Mouse (Mus musculus) neural tube, embryonic 12.5 days (tissue): ENCODE measurements around the gene Nipsnap3a. TPM values are rescaled to one million over a fixed set of nuclear protein-coding genes. Genes with fewer than 3 reads are reported as not detected.

ENCODE experiments used
- ATAC-seq: fragments of 200-750 bp; cut with Nextera tagmentation; 2 replicates; pipeline ENCODE4 v1.8.0; 2017; ENCODE audit warnings: low read depth, mild to moderate bottlenecking, moderate TSS enrichment, moderate library complexity; ENCODE audit not compliant: low FRiP score
- H3K27ac ChIP-seq: fragments of 300-500 bp; sonication (generic); 2 replicates; pipeline ENCODE4 v1.5.1; 2016
- H3K27me3 ChIP-seq: fragments of 300-500 bp; sonication (generic); replicated peaks from 2 replicates; pipeline ENCODE4 v1.6.1; 2016; ENCODE audit warnings: mild to moderate bottlenecking
- H3K36me3 ChIP-seq: fragments of 300-500 bp; sonication (generic); 2 replicates; pipeline ENCODE4 v1.6.1; 2016; ENCODE audit warnings: mild to moderate bottlenecking
- H3K4me1 ChIP-seq: fragments of 300-500 bp; sonication (generic); 2 replicates; pipeline ENCODE4 v1.6.1; 2016
- H3K4me2 ChIP-seq: fragments of 300-500 bp; sonication (generic); replicated peaks from 2 replicates; pipeline ENCODE4 v1.6.1; 2016; ENCODE audit warnings: mild to moderate bottlenecking
- H3K4me3 ChIP-seq: fragments of 300-500 bp; sonication (generic); 2 replicates; pipeline ENCODE4 v1.5.1; 2016
- H3K9ac ChIP-seq: fragments of 300-500 bp; sonication (generic); 2 replicates; pipeline ENCODE4 v1.6.1; 2016; ENCODE audit warnings: mild to moderate bottlenecking
- H3K9me3 ChIP-seq: fragments of 300-500 bp; sonication (generic); 2 replicates; pipeline ENCODE4 v1.6.1; 2016; ENCODE audit warnings: mild to moderate bottlenecking
- WGBS: fragments of 180-500 bp; shearing (Covaris S2); methylation state at CpG from one replicate; pipeline ENCODE4 v1.1.7; 2016; 5-methylcytosine and 5-hydroxymethylcytosine counted together
- polyA plus RNA-seq: library from polyadenylated mRNA; unstranded; fragments of >200 nt; fragmentation: Nextera tagmentation; extraction: Ambion mirVana; gene quantifications from 2 replicates; pipeline ENCODE4 v1.2.1, GENCODE M21; 2016

The Nipsnap3a gene
- polyA plus RNA-seq = not detected in 2 replicates

DNA sequence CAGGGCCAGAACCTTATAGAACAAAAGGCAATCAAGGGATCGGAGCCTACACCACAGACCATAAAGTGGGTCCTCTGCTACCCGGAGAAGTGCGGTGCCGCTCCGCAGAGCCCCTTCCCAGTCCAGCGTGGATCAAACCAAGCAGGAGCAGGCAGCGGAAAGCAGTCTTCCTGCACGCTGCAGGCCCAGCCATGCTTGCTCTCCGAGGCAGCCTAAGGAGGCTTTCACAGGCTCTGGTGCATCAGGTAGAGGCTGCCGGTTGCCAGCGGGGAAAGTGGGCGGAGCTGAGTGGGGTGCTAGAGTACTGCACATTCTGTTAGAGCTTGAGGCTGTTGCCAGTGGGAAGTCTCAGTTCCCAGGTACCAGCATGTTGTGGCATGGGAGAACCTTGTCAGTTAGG is at the start of gene Nipsnap3a:
Gene Nipsnap3a, plus strand, starts transcription at position 25 of the 400 bp plus-strand sequence.
- H3K27me3 ChIP-seq = no peaks in the 10 kb centered on the region
- peaks cover 6% of the 10 kb centered on the region; the same call in 1 of the 2 replicates for H3K4me1 ChIP-seq
- H3K9me3 ChIP-seq = no peaks in the 10 kb centered on the region
- 35% methylated on average over 12 of the region's 12 CpGs for WGBS
- no peak within 1 kb of the TSS for H3K9ac ChIP-seq
- H3K36me3 ChIP-seq = no peaks in the 10 kb centered on the region
- peak; percentile 58 for ATAC-seq
- no peak within 1 kb of the TSS for H3K4me3 ChIP-seq
- peak within 1 kb of the TSS; percentile 48 for H3K4me2 ChIP-seq
- no peak within 1 kb of the TSS for H3K27ac ChIP-seq

DNA sequence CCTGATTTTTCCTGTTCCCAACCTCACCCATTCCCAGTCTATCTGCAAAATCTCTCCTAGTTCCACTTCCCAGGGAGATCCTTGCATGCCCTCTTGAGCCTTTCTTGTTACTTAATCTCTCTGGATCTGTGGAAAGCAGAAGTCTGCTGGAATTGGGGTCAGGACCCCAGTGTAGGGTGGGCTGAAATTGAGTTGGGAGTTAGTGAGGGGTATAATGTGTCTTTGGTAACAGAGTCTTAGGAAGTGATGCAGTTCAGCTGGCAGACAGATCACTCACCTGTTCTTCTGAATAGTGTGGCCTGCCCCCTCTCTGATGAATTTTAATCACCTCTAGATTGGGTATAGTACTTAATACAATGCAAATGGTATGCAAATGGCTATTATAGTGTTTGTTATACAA is 42.4 kb upstream of the Nipsnap3a start:
- no peak for ATAC-seq
- H3K9me3 ChIP-seq = no peaks in the 10 kb centered on the region
- no peaks in the 10 kb centered on the region for H3K4me1 ChIP-seq
- no peak overlapping the region for H3K4me2 ChIP-seq
- no peak overlapping the region for H3K9ac ChIP-seq
- H3K27ac ChIP-seq = no peak overlapping the region
- H3K36me3 ChIP-seq = no peaks in the 10 kb centered on the region
- H3K27me3 ChIP-seq = no peaks in the 10 kb centered on the region
- no peak overlapping the region for H3K4me3 ChIP-seq

DNA sequence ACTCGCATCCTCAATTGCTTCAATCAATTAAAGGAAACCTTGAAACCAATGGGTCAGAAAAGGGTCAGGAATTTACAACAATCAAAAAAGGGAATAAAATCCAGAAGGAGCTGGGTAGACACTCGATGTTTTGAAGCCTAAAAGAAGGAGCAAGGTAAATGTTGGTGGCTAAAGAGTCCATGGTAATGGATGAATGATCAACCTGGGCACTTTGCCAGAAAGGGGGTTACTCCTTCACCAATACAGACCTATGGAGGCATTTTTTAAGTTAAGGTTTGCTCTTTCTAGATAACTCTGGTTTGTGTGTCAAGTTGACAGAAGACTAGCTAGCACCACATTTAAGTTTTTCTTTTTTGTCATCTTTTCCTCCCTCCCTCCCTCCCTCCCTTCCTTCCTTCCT is 40.1 kb upstream of the Nipsnap3a start:
- H3K4me3 ChIP-seq = no peak overlapping the region
- no peak overlapping the region for H3K4me2 ChIP-seq
- WGBS = 78% methylated on average over 2 of the region's 2 CpGs
- no peaks in the 10 kb centered on the region for H3K9me3 ChIP-seq
- H3K4me1 ChIP-seq = no peaks in the 10 kb centered on the region
- H3K27me3 ChIP-seq = no peaks in the 10 kb centered on the region
- H3K36me3 ChIP-seq = no peaks in the 10 kb centered on the region
- ATAC-seq = no peak
- H3K9ac ChIP-seq = no peak overlapping the region
- no peak overlapping the region for H3K27ac ChIP-seq

DNA sequence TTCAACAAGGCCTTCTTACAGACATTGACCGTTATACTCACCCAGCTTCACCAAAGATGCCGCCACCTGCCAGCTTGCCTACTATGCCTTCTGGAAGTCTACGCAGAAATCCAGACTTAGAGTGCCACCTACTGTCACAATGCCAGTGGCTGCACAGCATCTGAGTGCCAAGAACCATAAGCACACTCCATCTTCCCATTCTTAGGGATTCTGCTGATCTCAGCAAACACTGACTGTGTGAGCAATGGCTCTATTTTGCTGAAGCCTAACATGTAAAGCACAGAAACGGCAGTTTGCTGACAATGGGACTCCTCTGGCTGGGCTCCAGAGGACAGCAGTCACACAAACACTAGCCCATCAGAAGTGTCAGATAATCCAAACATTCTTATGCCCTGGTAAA is 30.4 kb upstream of the Nipsnap3a start:
- H3K9ac ChIP-seq = no peak overlapping the region
- no peak overlapping the region for H3K4me3 ChIP-seq
- no peaks in the 10 kb centered on the region for H3K9me3 ChIP-seq
- H3K4me2 ChIP-seq = no peak overlapping the region
- no peaks in the 10 kb centered on the region for H3K36me3 ChIP-seq
- no peaks in the 10 kb centered on the region for H3K4me1 ChIP-seq
- no peaks in the 10 kb centered on the region for H3K27me3 ChIP-seq
- H3K27ac ChIP-seq = no peak overlapping the region
- ATAC-seq = peak; percentile 25; the same call in 1 of the 2 replicates
- 44% methylated on average over 4 of the region's 4 CpGs for WGBS

DNA sequence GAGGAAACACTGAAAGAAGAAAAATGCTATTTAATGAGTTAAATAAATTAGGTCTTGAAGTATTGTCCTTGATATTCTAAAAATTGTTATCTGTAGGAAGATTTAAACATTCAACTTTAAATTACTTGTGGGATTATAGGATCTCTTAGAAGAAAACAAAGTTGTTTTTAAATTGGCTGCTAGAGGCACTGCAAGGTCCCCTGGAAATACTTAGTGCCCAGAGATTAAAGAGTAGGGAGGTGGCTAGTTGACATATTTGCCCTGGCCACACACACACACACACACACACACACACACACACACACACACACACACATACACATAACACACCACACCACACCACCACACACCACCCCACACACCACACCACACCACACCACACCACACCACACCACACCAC is 24.8 kb upstream of the Nipsnap3a start, which contains the start of gene Olfr270:
Gene Olfr270, plus strand, starts transcription at position 301 of the 400 bp plus-strand sequence.
- no peak within 1 kb of the TSS for H3K4me3 ChIP-seq
- ATAC-seq = no peak
- no peak within 1 kb of the TSS for H3K27ac ChIP-seq
- H3K27me3 ChIP-seq = no peaks in the 10 kb centered on the region
- no peaks in the 10 kb centered on the region for H3K36me3 ChIP-seq
- H3K9me3 ChIP-seq = no peaks in the 10 kb centered on the region
- no peak within 1 kb of the TSS for H3K9ac ChIP-seq
- H3K4me2 ChIP-seq = no peak within 1 kb of the TSS
- no peaks in the 10 kb centered on the region for H3K4me1 ChIP-seq

DNA sequence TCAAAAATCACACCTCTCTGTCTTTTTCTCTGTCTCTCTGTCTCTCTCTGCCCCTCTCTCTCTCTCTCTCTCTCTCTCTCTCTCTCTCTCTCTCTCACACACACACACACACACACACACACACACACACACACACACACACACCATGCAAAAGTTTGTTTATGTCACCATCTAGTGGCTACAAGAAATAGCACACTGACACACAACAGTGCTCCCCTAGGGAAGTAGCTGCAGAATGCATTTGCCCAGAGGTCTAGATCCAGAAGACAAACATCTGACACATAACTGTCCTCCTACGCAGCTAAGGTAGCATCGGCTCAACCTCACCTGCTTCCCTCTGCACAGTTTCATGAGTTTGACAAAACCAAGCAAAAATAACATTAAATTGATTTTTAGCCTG is 3.9 kb upstream of the Nipsnap3a start:
- Histone ChIP-seq H3K4me1 (peaks cover 6% of the 10 kb centered on the region; the same call in 1 of the 2 replicates), H3K4me3 (no peak overlapping the region), H3K27ac (no peak overlapping the region), H3K4me2 (no peak overlapping the region), H3K9ac (no peak overlapping the region), H3K9me3 (no peaks in the 10 kb centered on the region), H3K27me3 (no peaks in the 10 kb centered on the region), H3K36me3 (no peaks in the 10 kb centered on the region)
- 79% methylated on average over 2 of the region's 2 CpGs for WGBS
- no peak for ATAC-seq

DNA sequence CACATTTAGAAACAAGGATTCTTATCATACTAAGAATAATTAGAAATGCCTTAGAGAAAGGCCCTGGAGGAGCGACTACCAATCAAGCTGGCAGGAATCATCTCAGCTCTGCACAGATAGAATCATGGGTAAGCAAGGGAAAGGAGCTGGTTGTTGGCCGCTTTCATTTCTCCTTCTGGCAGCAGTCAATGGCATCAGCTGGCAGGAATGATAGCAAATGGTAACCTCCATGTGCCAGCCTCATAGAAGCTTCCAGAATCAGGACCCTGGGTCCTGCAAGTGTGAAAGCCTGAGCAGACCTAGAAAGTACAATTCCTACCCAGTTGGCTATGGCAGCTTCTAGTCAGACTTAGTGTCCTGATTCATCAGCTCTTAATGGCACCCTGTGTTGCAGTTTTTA is 2.8 kb upstream of the Nipsnap3a start:
- Histone ChIP-seq H3K27ac (no peak overlapping the region), H3K36me3 (no peaks in the 10 kb centered on the region), H3K27me3 (no peaks in the 10 kb centered on the region), H3K4me3 (no peak overlapping the region), H3K9me3 (no peaks in the 10 kb centered on the region), H3K4me2 (no peak overlapping the region), H3K4me1 (peaks cover 6% of the 10 kb centered on the region; the same call in 1 of the 2 replicates), H3K9ac (no peak overlapping the region)
- 85% methylated on average over 2 of the region's 2 CpGs for WGBS
- no peak for ATAC-seq

DNA sequence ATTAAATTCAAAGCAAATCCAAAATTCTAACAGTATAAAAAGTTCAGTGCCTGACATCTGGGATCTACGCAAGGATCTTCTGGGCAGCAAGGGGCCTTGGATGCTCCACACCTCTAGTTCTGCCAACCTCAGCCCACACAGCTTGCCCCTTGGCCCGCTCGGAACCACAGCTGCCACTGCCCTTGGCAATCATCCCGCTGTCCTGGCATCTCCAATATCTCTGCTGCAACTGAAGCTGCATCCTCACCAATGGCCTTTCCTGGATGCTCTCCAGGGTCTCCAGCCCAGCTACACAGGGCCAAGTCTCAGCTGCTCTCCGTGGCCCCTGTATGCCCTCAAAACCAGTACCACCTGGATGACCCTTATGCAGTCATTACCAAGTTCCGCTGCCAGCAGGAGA is 10.4 kb downstream of the Nipsnap3a start:
- ATAC-seq = no peak
- Histone ChIP-seq H3K4me3 (no peak overlapping the region), H3K9ac (no peak overlapping the region), H3K4me1 (no peaks in the 10 kb centered on the region), H3K27me3 (no peaks in the 10 kb centered on the region), H3K4me2 (no peak overlapping the region), H3K36me3 (no peaks in the 10 kb centered on the region), H3K27ac (no peak overlapping the region), H3K9me3 (no peaks in the 10 kb centered on the region)
- 96% methylated on average over 6 of the region's 6 CpGs for WGBS

DNA sequence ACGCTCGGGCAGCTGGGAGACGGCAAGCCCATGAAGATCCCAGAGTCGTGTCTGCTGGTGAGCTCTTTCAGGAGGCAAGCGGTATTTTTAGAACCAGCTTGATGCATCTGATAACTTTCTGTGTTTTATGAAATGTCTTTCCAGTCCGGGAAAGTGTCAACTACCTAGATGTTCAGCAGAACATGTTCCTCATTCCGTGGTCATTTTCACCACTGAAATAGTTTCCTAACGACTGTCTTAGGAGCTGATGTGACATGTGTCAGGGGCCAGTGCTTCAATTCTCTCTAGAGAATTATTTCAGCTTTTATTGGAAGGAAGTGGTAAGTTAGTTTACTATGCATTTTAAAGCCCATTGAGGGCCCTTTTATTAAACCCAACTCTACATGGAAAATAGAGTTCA is 11.1 kb downstream of the Nipsnap3a start:
- Histone ChIP-seq H3K9me3 (no peaks in the 10 kb centered on the region), H3K36me3 (no peaks in the 10 kb centered on the region), H3K27me3 (no peaks in the 10 kb centered on the region), H3K9ac (no peak overlapping the region), H3K4me1 (no peaks in the 10 kb centered on the region), H3K4me2 (no peak overlapping the region), H3K27ac (no peak overlapping the region), H3K4me3 (no peak overlapping the region)
- WGBS = 91% methylated on average over 8 of the region's 8 CpGs
- ATAC-seq = no peak

DNA sequence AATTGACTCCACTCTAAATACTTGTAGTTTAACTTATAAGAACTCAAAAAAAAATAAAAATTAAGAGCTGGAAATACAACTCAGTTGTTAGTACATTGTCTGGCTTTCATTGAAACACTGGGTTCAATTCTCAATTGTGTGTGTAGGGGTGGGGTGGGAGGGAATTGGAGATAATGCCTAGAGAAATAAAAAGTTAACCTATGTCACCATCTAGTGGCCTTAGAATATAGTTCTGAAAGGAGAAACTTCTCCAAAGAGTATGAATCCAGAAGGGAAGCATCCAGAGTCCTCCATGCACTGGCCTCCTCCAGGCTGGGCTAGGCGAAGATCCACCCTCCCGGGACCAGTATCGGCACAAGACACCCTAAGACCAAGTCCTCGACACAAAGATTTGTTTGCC is 20.1 kb downstream of the Nipsnap3a start:
- ATAC-seq = no peak
- H3K27ac ChIP-seq = no peak overlapping the region
- WGBS = 75% methylated on average over 4 of the region's 4 CpGs
- H3K9me3 ChIP-seq = no peaks in the 10 kb centered on the region
- H3K4me3 ChIP-seq = no peak overlapping the region
- no peaks in the 10 kb centered on the region for H3K27me3 ChIP-seq
- no peak overlapping the region for H3K4me2 ChIP-seq
- H3K9ac ChIP-seq = no peak overlapping the region
- no peaks in the 10 kb centered on the region for H3K36me3 ChIP-seq
- H3K4me1 ChIP-seq = peaks cover 5% of the 10 kb centered on the region; the same call in 1 of the 2 replicates

DNA sequence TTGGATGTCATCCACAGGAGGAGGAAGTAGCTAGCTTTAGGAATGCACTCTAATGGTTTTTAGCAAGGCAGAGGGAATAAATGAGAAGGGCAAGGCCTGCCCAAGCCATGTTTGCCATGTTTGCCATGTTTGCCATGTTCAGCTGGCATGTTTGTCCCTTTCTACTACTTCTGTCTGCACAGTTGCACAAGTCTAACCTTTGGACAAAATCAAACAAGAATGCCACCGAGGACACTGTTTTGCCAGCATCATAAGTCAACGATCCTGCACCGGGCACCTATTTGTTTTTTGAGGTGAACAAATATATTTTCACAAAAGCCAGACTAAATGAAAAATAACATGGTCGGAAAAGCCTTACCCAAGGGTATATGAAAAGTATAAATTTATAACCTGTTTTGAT is 20.8 kb downstream of the Nipsnap3a start:
- Histone ChIP-seq H3K9me3 (no peaks in the 10 kb centered on the region), H3K4me1 (peaks cover 5% of the 10 kb centered on the region; the same call in 1 of the 2 replicates), H3K27ac (no peak overlapping the region), H3K4me2 (no peak overlapping the region), H3K27me3 (no peaks in the 10 kb centered on the region), H3K4me3 (no peak overlapping the region), H3K36me3 (peaks cover under 1% of the 10 kb centered on the region; the same call in 1 of the 2 replicates), H3K9ac (no peak overlapping the region)
- ATAC-seq = no peak
- 89% methylated on average over 4 of the region's 4 CpGs for WGBS

DNA sequence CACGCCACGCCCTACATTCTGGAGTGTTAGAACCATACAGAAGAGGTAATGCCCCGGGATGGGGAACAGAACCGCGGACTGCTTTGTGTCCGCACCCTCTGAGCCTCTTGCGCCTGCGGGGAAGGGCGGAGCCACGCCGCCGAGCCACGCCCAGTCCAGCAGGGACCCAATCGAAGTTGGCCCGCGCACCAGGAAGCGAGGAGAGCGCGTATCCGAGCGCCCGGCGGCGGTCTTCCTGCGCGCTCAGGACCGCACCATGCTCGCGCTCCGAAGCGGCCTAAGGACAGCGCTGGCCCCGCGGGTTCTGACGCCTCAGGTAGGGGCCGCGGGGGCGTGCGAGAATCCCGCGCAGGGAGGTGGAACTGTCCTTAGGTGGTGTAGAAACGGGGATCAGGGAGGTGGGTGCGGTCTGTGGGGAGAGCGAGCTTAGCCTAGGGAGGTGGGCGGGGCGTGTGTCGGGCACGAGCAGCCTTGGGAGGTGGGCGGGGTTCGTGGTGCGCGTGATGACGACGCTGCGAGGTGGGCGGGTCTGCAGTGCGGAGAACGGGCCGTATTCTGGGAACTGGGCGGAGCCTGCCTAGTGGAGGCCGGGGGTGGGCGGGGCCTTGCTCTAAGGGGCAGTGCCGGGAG is 22.8 kb downstream of the Nipsnap3a start, which contains the start of gene Nipsnap3b:
Gene Nipsnap3b, plus strand, starts transcription at position 149 of the 630 bp plus-strand sequence.
- H3K4me1 ChIP-seq = peaks cover 5% of the 10 kb centered on the region; the same call in 1 of the 2 replicates
- peaks cover 17% of the 10 kb centered on the region for H3K36me3 ChIP-seq
- no peak within 1 kb of the TSS for H3K27ac ChIP-seq
- H3K9ac ChIP-seq = peak within 1 kb of the TSS; percentile 63
- H3K4me3 ChIP-seq = peak within 1 kb of the TSS; percentile 56
- peak; percentile 94 for ATAC-seq
- no peaks in the 10 kb centered on the region for H3K27me3 ChIP-seq
- peak within 1 kb of the TSS; percentile 58 for H3K4me2 ChIP-seq
- WGBS = under 1% methylated on average over 63 of the region's 63 CpGs
- no peaks in the 10 kb centered on the region for H3K9me3 ChIP-seq

DNA sequence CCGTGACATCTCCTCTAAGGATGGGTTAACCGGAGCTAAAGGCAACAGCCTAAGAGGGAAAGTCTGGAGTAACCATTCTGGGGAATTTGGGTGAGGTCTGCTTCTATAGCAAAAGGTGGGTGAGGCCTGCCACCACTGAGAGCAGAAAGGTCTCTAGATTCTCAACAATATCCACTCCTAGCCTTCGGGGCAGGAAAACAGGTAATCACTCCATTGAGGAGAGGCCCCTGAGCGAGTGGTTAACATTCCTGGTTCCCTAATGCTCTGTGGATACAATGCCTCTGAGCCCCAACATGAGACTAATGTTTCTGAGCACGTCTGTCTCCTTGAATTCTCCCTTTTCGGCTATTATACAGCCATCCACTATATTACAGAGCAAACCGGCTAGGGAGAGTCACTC is 25.3 kb downstream of the Nipsnap3a start:
- 94% methylated on average over 7 of the region's 7 CpGs for WGBS
- Histone ChIP-seq H3K9me3 (no peaks in the 10 kb centered on the region), H3K4me1 (peaks cover 5% of the 10 kb centered on the region; the same call in 1 of the 2 replicates), H3K27ac (no peak overlapping the region), H3K4me2 (no peak overlapping the region), H3K9ac (no peak overlapping the region), H3K36me3 (peaks cover 34% of the 10 kb centered on the region), H3K27me3 (no peaks in the 10 kb centered on the region), H3K4me3 (no peak overlapping the region)
- no peak for ATAC-seq
